Mouse (Mus musculus): ENCODE results near the gene Tfb1m. TPM values are rescaled to one million over a fixed set of nuclear protein-coding genes. Genes with fewer than 3 reads are reported as not detected.

The Tfb1m gene
- polyA plus RNA-seq, 1 experiment from 2014 or later: 13.6 TPM

GRCm38 (mm10) chr17:3515851-3516250 lies 41.7 kb downstream of the Tfb1m start:
- Histone ChIP-seq H3K4me3 (ENCODE audit: low read depth, low read length) (no peak overlapping the region), H3K9ac (no peak overlapping the region), H3K36me3 (ENCODE audit: insufficient read depth) (peaks cover 11% of the 10 kb centered on the region; the same call in 1 of the 2 replicates), H3K4me1 (ENCODE audit: insufficient read depth) (no peaks in the 10 kb centered on the region), H3K4me2 (no peak overlapping the region), H3K27me3 (ENCODE audit: insufficient read depth, low read length) (no peaks in the 10 kb centered on the region), H3K9me3 (ENCODE audit: low read depth, low read length) (no peaks in the 10 kb centered on the region), H3K27ac (ENCODE audit: low read depth) (no peak overlapping the region)
- WGBS: 88% methylated on average over 8 of the region's 8 CpGs
- ATAC-seq (ENCODE audit: insufficient read depth) (no peak), DNase-seq (no peak)
- no peak for TF ChIP-seq CTCF (IDR thresholded peaks at IDR 0.05; ENCODE audit: low read depth)

- DNase-seq (no peak), ATAC-seq (ENCODE audit: insufficient read depth) (no peak)
- no peak for TF ChIP-seq CTCF (IDR thresholded peaks at IDR 0.05; ENCODE audit: low read depth)
- Histone ChIP-seq H3K36me3 (ENCODE audit: insufficient read depth) (peaks cover 11% of the 10 kb centered on the region; the same call in 1 of the 2 replicates), H3K9me3 (ENCODE audit: low read depth, low read length) (no peaks in the 10 kb centered on the region), H3K27me3 (ENCODE audit: insufficient read depth, low read length) (no peaks in the 10 kb centered on the region), H3K4me2 (no peak overlapping the region), H3K27ac (ENCODE audit: low read depth) (no peak overlapping the region), H3K9ac (no peak overlapping the region), H3K4me1 (ENCODE audit: insufficient read depth) (no peaks in the 10 kb centered on the region), H3K4me3 (ENCODE audit: low read depth, low read length) (no peak overlapping the region)
- WGBS: 81% methylated on average over 5 of the region's 5 CpGs
Observed at GRCm38 (mm10) chr17:3514316-3514715, 43.3 kb downstream of the Tfb1m start.

GRCm38 (mm10) chr17:3509841-3510240 lies 47.7 kb downstream of the Tfb1m start:
- Histone ChIP-seq H3K4me3 (ENCODE audit: low read depth, low read length) (no peak overlapping the region), H3K36me3 (ENCODE audit: insufficient read depth) (no peaks in the 10 kb centered on the region; the same call in 1 of the 2 replicates), H3K27ac (ENCODE audit: low read depth) (no peak overlapping the region), H3K27me3 (ENCODE audit: insufficient read depth, low read length) (no peaks in the 10 kb centered on the region), H3K4me1 (ENCODE audit: insufficient read depth) (no peaks in the 10 kb centered on the region), H3K4me2 (no peak overlapping the region), H3K9me3 (ENCODE audit: low read depth, low read length) (no peaks in the 10 kb centered on the region), H3K9ac (no peak overlapping the region)
- TF ChIP-seq CTCF (IDR thresholded peaks at IDR 0.05; ENCODE audit: low read depth): peak; percentile 87
- WGBS: 14% methylated on average over 1 of the region's 1 CpGs
- ATAC-seq (ENCODE audit: insufficient read depth) (0 out of 2 replicates have a peak, but pooled peaks have one; percentile 62), DNase-seq (peak; percentile 82)

GRCm38 (mm10) chr17:3506508-3506907 lies 51.1 kb downstream of the Tfb1m start:
- Histone ChIP-seq H3K9ac (no peak overlapping the region), H3K9me3 (ENCODE audit: low read depth, low read length) (no peaks in the 10 kb centered on the region), H3K36me3 (ENCODE audit: insufficient read depth) (no peaks in the 10 kb centered on the region), H3K4me1 (ENCODE audit: insufficient read depth) (no peaks in the 10 kb centered on the region), H3K4me2 (no peak overlapping the region), H3K27ac (ENCODE audit: low read depth) (no peak overlapping the region), H3K27me3 (ENCODE audit: insufficient read depth, low read length) (no peaks in the 10 kb centered on the region), H3K4me3 (ENCODE audit: low read depth, low read length) (no peak overlapping the region)
- ATAC-seq (ENCODE audit: insufficient read depth) (no peak), DNase-seq (no peak)
- WGBS: 84% methylated on average over 8 of the region's 8 CpGs
- no peak for TF ChIP-seq CTCF (IDR thresholded peaks at IDR 0.05; ENCODE audit: low read depth)

GRCm38 (mm10) chr17:3505711-3506110 lies 51.9 kb downstream of the Tfb1m start:
- Histone ChIP-seq H3K36me3 (ENCODE audit: insufficient read depth) (no peaks in the 10 kb centered on the region), H3K4me1 (ENCODE audit: insufficient read depth) (no peaks in the 10 kb centered on the region), H3K9ac (no peak overlapping the region), H3K4me3 (ENCODE audit: low read depth, low read length) (no peak overlapping the region), H3K9me3 (ENCODE audit: low read depth, low read length) (no peaks in the 10 kb centered on the region), H3K27ac (ENCODE audit: low read depth) (no peak overlapping the region), H3K4me2 (no peak overlapping the region), H3K27me3 (ENCODE audit: insufficient read depth, low read length) (no peaks in the 10 kb centered on the region)
- ATAC-seq (ENCODE audit: insufficient read depth): no peak
- TF ChIP-seq CTCF (IDR thresholded peaks at IDR 0.05; ENCODE audit: low read depth): no peak
- no peak for DNase-seq
- WGBS: 81% methylated on average over 1 of the region's 1 CpGs

- peak; percentile 17; the same call in 1 of the 2 replicates for TF ChIP-seq CTCF (IDR thresholded peaks at IDR 0.05; ENCODE audit: low read depth)
- no peaks in the 10 kb centered on the region for H3K9me3 ChIP-seq (ENCODE audit: low read depth, low read length)
- H3K27me3 ChIP-seq (ENCODE audit: insufficient read depth, low read length): no peaks in the 10 kb centered on the region
- H3K27ac ChIP-seq (ENCODE audit: low read depth): no peak overlapping the region
- no peak overlapping the region for H3K9ac ChIP-seq
- ATAC-seq (ENCODE audit: insufficient read depth) (no peak), DNase-seq (peak; percentile 16)
- WGBS: 81% methylated on average over 4 of the region's 4 CpGs
- H3K36me3 ChIP-seq (ENCODE audit: insufficient read depth): no peaks in the 10 kb centered on the region
- no peak overlapping the region for H3K4me3 ChIP-seq (ENCODE audit: low read depth, low read length)
- H3K4me1 ChIP-seq (ENCODE audit: insufficient read depth): no peaks in the 10 kb centered on the region
- no peak overlapping the region for H3K4me2 ChIP-seq
Observed at GRCm38 (mm10) chr17:3500936-3501335, 56.6 kb downstream of the Tfb1m start.

- Histone ChIP-seq H3K4me1 (ENCODE audit: insufficient read depth) (no peaks in the 10 kb centered on the region), H3K9me3 (ENCODE audit: low read depth, low read length) (no peaks in the 10 kb centered on the region), H3K9ac (no peak overlapping the region), H3K27ac (ENCODE audit: low read depth) (no peak overlapping the region), H3K4me2 (no peak overlapping the region), H3K4me3 (ENCODE audit: low read depth, low read length) (no peak overlapping the region), H3K36me3 (ENCODE audit: insufficient read depth) (no peaks in the 10 kb centered on the region), H3K27me3 (ENCODE audit: insufficient read depth, low read length) (no peaks in the 10 kb centered on the region)
- WGBS: 89% methylated on average over 6 of the region's 6 CpGs
- ATAC-seq (ENCODE audit: insufficient read depth) (no peak), DNase-seq (no peak)
- TF ChIP-seq CTCF (IDR thresholded peaks at IDR 0.05; ENCODE audit: low read depth): no peak
Observed at GRCm38 (mm10) chr17:3500076-3500475, 57.5 kb downstream of the Tfb1m start.

GRCm38 (mm10) chr17:3499468-3499867 lies 58.1 kb downstream of the Tfb1m start:
- no peak for DNase-seq
- TF ChIP-seq CTCF (IDR thresholded peaks at IDR 0.05; ENCODE audit: low read depth): no peak

More at GRCm38 (mm10) chr17:3499468-3499867, 58.1 kb downstream of the Tfb1m start:
- Histone ChIP-seq H3K36me3 (ENCODE audit: insufficient read depth) (no peaks in the 10 kb centered on the region), H3K27ac (ENCODE audit: low read depth) (no peak overlapping the region), H3K9me3 (ENCODE audit: low read depth, low read length) (no peaks in the 10 kb centered on the region), H3K4me3 (ENCODE audit: low read depth, low read length) (no peak overlapping the region), H3K9ac (no peak overlapping the region), H3K4me2 (no peak overlapping the region), H3K27me3 (ENCODE audit: insufficient read depth, low read length) (no peaks in the 10 kb centered on the region), H3K4me1 (ENCODE audit: insufficient read depth) (no peaks in the 10 kb centered on the region)
- no peak for ATAC-seq (ENCODE audit: insufficient read depth)
- 85% methylated on average over 8 of the region's 8 CpGs for WGBS

Data from lung, embryonic 14.5 days (tissue).